Mouse (Mus musculus) neutrophil, adult 83 days (primary cell): ENCODE data around the gene Ift27. TPM values are rescaled to one million over a fixed set of nuclear protein-coding genes. Genes with fewer than 3 reads are reported as not detected.

ENCODE experiments used
- total RNA-seq, 2 experiments: library from RNA; stranded (reverse); gene quantifications; one replicate each; pipeline ENCODE4 v1.2.4; 2023

Gene Ift27
- total RNA-seq, result 10 to 100 TPM; 10.6 to 11.5 TPM

DNA sequence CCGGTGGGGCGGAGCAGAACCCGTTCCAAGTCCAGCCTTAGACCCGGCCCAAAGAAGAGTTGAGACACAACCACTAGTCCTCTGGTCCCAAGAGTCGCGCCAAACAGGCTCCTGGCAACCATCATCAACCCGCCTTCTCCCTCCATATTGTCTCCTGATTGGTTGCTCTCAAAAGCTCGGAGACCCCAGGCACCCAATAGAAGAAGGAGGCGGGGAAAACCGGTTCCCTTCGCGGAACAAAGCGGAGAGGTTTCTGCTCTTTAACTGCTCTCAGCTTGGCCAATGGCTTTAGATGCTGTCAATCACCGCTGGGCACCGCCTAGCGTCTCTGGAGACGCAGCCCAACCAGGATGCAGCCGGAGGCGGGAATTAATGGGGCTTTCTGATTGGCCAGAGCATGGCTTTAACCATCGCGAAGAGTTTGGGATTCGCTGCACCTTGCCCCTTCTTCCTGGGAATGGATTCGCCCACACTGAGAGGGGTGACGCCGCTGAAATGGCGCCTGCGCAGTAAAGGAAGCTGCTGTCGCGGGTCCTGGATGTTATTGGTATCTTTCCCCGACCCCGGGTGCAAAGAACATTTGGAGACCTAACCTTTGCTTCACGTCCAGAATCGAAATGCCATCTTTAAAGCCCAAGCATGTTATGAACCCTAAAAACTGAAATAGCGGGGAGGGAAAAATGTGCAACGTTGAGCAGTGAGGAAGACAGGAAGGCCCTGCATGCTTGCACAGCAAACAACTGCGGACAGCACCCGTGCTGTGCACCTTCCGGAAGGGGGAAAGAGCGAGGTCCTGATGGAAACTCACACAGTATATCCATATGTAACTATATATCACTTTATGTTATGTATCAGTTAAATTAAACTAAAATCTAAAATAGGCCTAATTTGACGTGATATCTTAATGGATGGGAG lies at the start of gene Ift27:
Gene Ift27 (minus strand): TSS at position 136 of the 915 bp plus-strand sequence.

DNA sequence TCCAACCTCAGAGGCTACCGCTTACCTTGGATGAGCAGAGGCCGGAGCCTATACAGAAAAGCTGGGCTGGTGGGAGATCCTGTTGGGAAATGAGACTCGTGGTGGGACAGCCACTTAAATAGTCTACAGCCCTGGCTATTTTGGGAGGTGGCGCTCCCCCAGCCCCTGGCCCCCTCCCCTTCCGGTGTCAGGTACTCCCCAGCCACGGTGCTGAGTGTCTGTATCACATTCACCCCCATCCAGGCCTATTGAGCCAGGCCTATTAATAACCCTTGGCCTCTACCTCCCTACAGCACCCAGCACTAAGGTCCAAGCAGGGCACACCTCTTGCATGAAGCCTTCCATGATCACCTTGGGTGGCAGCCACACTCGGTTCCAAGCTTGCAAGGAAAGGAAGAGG lies 32.4 kb upstream of the Ift27 start, which contains the start of gene Pvalb:
Gene Pvalb (minus strand): TSS at position 89 of the 400 bp plus-strand sequence.

DNA sequence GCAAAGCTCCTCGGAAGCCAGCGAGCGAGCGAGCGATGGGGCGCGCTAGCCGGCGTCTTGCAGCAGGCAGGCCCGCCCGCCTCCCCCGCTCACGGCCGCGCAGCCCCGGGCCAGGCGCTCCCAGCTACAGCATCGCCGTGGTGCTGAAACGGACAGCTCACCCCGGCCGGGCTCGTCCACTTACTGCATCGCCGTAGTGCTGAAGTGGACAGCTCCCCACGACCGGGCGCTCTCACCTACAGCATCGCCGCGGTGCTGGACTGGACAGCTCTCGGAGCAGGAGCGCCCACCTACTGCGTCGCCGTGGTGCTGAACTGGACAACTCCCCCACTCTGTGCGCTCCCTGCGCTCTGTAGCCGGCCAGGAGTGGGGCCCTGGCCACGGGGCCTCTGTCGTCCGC lies 54.2 kb downstream of the Ift27 start, which contains the start of gene Cacng2:
Gene Cacng2 (minus strand): TSS at position 325 of the 400 bp plus-strand sequence.

Other genes with a start within 250 kb of the Ift27 start
- gene Txn2, start 245.1 kb downstream of the Ift27 start, total RNA-seq, result 10 to 100 TPM; 73.5 to 75.1 TPM
- 10 to 100 TPM; 24.4 to 25.4 TPM for gene Foxred2, start 217.4 kb downstream of the Ift27 start, total RNA-seq
- 10 to 100 TPM; 77.3 to 96.3 TPM for gene Eif3d, start 203.3 kb downstream of the Ift27 start, total RNA-seq
- gene Cacng2, start 54.1 kb downstream of the Ift27 start, total RNA-seq, result not detected
- under 1 TPM in 1 of 2 experiments, not detected in 1; 0.61 TPM for gene Pvalb, start 32.3 kb upstream of the Ift27 start, total RNA-seq
- gene Ncf4, start 70.7 kb upstream of the Ift27 start, total RNA-seq, result 100 to 1,000 TPM; 661 to 699 TPM
- 10 to 100 TPM; 25.8 to 37.3 TPM for gene Csf2rb2, start 131.6 kb upstream of the Ift27 start, total RNA-seq
- gene Csf2rb, start 151.6 kb upstream of the Ift27 start, total RNA-seq, result 100 to 1,000 TPM; 168 to 216 TPM
- not detected for gene Tex33, start 221.8 kb upstream of the Ift27 start, total RNA-seq
- 10 to 100 TPM; 19.8 to 23.5 TPM for gene Tst, start 231.8 kb upstream of the Ift27 start, total RNA-seq
- gene Mpst, start 232.3 kb upstream of the Ift27 start, total RNA-seq, result 10 to 100 TPM; 34.0 to 38.3 TPM